Mouse (Mus musculus): Measurements from ENCODE around the gene Zfp653. TPM values are rescaled to one million over a fixed set of nuclear protein-coding genes. Genes with fewer than 3 reads are reported as not detected.

Gene Zfp653
- polyA plus RNA-seq, 1 experiment from 2014 or later: 5.5 TPM

DNA sequence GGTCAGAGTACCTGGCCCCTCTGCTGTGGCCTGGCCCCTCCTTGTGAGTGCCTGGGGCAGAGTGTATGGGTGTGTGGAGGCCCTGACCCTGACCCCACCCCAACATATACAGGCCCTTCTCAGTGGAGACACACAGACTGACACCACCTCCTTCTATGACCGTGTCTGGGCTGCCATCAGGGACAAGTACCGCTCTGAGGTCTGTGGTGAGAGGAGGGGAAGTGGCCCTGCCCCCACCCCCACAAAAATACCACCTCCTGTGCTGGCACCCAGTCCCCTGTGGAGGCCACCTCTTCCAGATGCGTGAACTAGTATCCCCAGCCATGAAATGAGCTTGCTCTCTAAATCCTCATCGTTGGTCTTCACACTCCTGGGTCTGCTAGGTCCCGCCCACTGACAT lies 60.1 kb downstream of the Zfp653 start:
- Histone ChIP-seq H3K4me1 (ENCODE audit: control insufficient read depth, insufficient read depth, low read length) (no peaks in the 10 kb centered on the region), H3K4me2 (ENCODE audit: low read depth, low read length) (no peak overlapping the region), H3K27me3 (ENCODE audit: control insufficient read depth, insufficient read depth, low read length) (no peaks in the 10 kb centered on the region), H3K9me3 (replicated peaks; ENCODE audit: control insufficient read depth, low read length) (no peaks in the 10 kb centered on the region), H3K9ac (replicated peaks; ENCODE audit: low read length) (no peak overlapping the region), H3K36me3 (replicated peaks; ENCODE audit: control insufficient read depth, insufficient read depth, low read depth, low read length) (peaks cover 19% of the 10 kb centered on the region), H3K4me3 (ENCODE audit: low read depth, low read length) (no peak overlapping the region), H3K27ac (replicated peaks; ENCODE audit: low read depth, low read length) (no peak overlapping the region)
- DNase-seq (ENCODE audit: low spot score): no peak
- WGBS: 91% methylated on average over 5 of the region's 5 CpGs
- ATAC-seq (replicated peaks; ENCODE audit: insufficient number of reproducible peaks, low FRiP score, low TSS enrichment, low read depth): peak; percentile 31

Small RNA genes within 50 kb of the gene (microRNA-seq; reads per million reads assigned to microRNA genes)
- gene Mir7084 (ENCODE audit: borderline number of aligned reads): not detected

Other genes starting within 250 kb of the Zfp653 start
- gene Angptl8, start 235.9 kb downstream of the Zfp653 start, polyA plus RNA-seq (2014; fragmentation: Nextera tagmentation; extraction: Ambion mirVana): 0.25 TPM in 1 of 2 replicates, not detected in the other
- gene Dock6, start 218.7 kb downstream of the Zfp653 start, polyA plus RNA-seq (2014; fragmentation: Nextera tagmentation; extraction: Ambion mirVana): 15.6 and 17.8 TPM in 2 replicates
- 4.8 and 6.1 TPM in 2 replicates for gene Rab3d, start 153.2 kb downstream of the Zfp653 start, polyA plus RNA-seq (2014; fragmentation: Nextera tagmentation; extraction: Ambion mirVana)
- 2.5 and 3.1 TPM in 2 replicates for gene Ccdc159, start 143.9 kb downstream of the Zfp653 start, polyA plus RNA-seq (2014; fragmentation: Nextera tagmentation; extraction: Ambion mirVana)
- gene Tmem205, start 143.8 kb downstream of the Zfp653 start, polyA plus RNA-seq (2014; fragmentation: Nextera tagmentation; extraction: Ambion mirVana): 28.5 and 33.8 TPM in 2 replicates
- 6.9 and 9.5 TPM in 2 replicates for gene Plppr2, start 134.3 kb downstream of the Zfp653 start, polyA plus RNA-seq (2014; fragmentation: Nextera tagmentation; extraction: Ambion mirVana)
- 17.2 and 17.4 TPM in 2 replicates for gene Swsap1, start 115.6 kb downstream of the Zfp653 start, polyA plus RNA-seq (2014; fragmentation: Nextera tagmentation; extraction: Ambion mirVana)
- gene Epor, start 107.9 kb downstream of the Zfp653 start, polyA plus RNA-seq (2014; fragmentation: Nextera tagmentation; extraction: Ambion mirVana): 3.8 and 6.4 TPM in 2 replicates
- 1.0 and 1.3 TPM in 2 replicates for gene Rgl3, start 81.9 kb downstream of the Zfp653 start, polyA plus RNA-seq (2014; fragmentation: Nextera tagmentation; extraction: Ambion mirVana)
- gene Ccdc151, start 68.7 kb downstream of the Zfp653 start, polyA plus RNA-seq (2014; fragmentation: Nextera tagmentation; extraction: Ambion mirVana): 2.6 and 2.9 TPM in 2 replicates
- 79.9 and 88.1 TPM in 2 replicates for gene Prkcsh, start 68.6 kb downstream of the Zfp653 start, polyA plus RNA-seq (2014; fragmentation: Nextera tagmentation; extraction: Ambion mirVana)
- 11.2 and 13.7 TPM in 2 replicates for gene Elavl3, start 19.4 kb downstream of the Zfp653 start, polyA plus RNA-seq (2014; fragmentation: Nextera tagmentation; extraction: Ambion mirVana)
- not detected in 2 replicates for gene Gm49318, start 117 bp downstream of the Zfp653 start, polyA plus RNA-seq (2014; fragmentation: Nextera tagmentation; extraction: Ambion mirVana)
- 25.2 and 26.6 TPM in 2 replicates for gene Ecsit, start 14.1 kb upstream of the Zfp653 start, polyA plus RNA-seq (2014; fragmentation: Nextera tagmentation; extraction: Ambion mirVana)
- gene Cnn1, start 27.8 kb upstream of the Zfp653 start, polyA plus RNA-seq (2014; fragmentation: Nextera tagmentation; extraction: Ambion mirVana): 1.4 and 4.0 TPM in 2 replicates
- gene Elof1, start 45.8 kb upstream of the Zfp653 start, polyA plus RNA-seq (2014; fragmentation: Nextera tagmentation; extraction: Ambion mirVana): 210 and 215 TPM in 2 replicates
- 14.3 and 15.7 TPM in 2 replicates for gene Acp5, start 64.3 kb upstream of the Zfp653 start, polyA plus RNA-seq (2014; fragmentation: Nextera tagmentation; extraction: Ambion mirVana)
- 52.7 and 58.2 TPM in 2 replicates for gene Pigyl, start 85.5 kb upstream of the Zfp653 start, polyA plus RNA-seq (2014; fragmentation: Nextera tagmentation; extraction: Ambion mirVana)
- gene Zfp872, start 116.7 kb upstream of the Zfp653 start, polyA plus RNA-seq (2014; fragmentation: Nextera tagmentation; extraction: Ambion mirVana): 0.10 and 0.11 TPM in 2 replicates
- gene Zfp809, start 154.3 kb upstream of the Zfp653 start, polyA plus RNA-seq (2014; fragmentation: Nextera tagmentation; extraction: Ambion mirVana): 9.6 and 11.4 TPM in 2 replicates
- gene Zfp599, start 188.5 kb upstream of the Zfp653 start, polyA plus RNA-seq (2014; fragmentation: Nextera tagmentation; extraction: Ambion mirVana): 8.6 and 9.6 TPM in 2 replicates
- gene Zfp810, start 236.3 kb upstream of the Zfp653 start, polyA plus RNA-seq (2014; fragmentation: Nextera tagmentation; extraction: Ambion mirVana): 30.7 and 31.1 TPM in 2 replicates